Mouse (Mus musculus): ENCODE measurements around the gene Mphosph9.

- TF ChIP-seq CTCF (IDR thresholded peaks at IDR 0.05; ENCODE audit: extremely low read depth, insufficient read depth, insufficient read length, insufficient replicate concordance) (no peak), POLR2A (IDR thresholded peaks at IDR 0.05; ENCODE audit: low read depth, low read length) (no peak)
Measured at GRCm38 (mm10) chr5:124338791-124339190, 11.0 kb upstream of the Mphosph9 start.

Measured in spleen, adult 2 months (tissue).